Mouse (Mus musculus) megakaryocyte progenitor cell, adult 5-6 weeks (primary cell): ENCODE measurements around the gene Med12l. TPM values are rescaled to one million over a fixed set of nuclear protein-coding genes. Genes with fewer than 3 reads are reported as not detected.
A peak's percentile ranks its signal among the peaks of the same experiment; 100 is the strongest.
"Not testable (repeated sequence)": the region's sequence is repeated elsewhere in the genome, so short reads cannot be mapped to it uniquely, and the experiment has no call there.

Experiments
- ATAC-seq: replicated peaks from 2 replicates; pipeline ENCODE4 v1.8.0; 2016; ENCODE audit warnings: mild to moderate bottlenecking, moderate TSS enrichment, inconsistent platforms; ENCODE audit not compliant: poor library complexity
- total RNA-seq, 2 experiments: library from RNA; stranded (forward) in 1 of 2; stranded (reverse) in 1 of 2; fragments of 157-497, 149-512 nt in 1 of 2; fragments of 200-1000 nt in 1 of 2; gene quantifications; 2 replicates each; pipeline versions ENCODE4 v1.2.3 to v1.2.4; 2015 to 2017

Med12l gene
- total RNA-seq, 2 experiments from 2014 or later, result 1.2 to 1.8 TPM

DNA sequence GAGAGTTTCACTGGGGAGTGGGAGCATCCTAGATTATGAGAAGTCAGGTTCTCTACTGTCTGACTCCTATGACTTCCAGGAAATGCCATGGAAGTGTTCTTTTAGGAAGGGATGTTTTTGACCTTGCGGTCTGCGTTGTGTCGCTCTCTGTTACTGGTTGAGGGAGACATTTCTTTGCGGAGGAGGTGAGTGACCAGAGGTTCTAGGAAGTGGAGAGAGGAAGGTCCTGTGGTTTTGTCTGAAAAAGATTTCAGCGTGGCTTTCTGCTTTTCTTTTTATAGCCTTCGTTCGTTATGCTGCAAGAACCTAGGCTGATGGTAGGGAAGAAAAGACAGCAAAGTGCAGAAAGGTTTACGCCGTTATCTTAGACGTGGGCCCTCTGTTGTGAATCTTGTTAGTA is 92.9 kb downstream of the Med12l start:
- ATAC-seq, result peak; percentile 32

DNA sequence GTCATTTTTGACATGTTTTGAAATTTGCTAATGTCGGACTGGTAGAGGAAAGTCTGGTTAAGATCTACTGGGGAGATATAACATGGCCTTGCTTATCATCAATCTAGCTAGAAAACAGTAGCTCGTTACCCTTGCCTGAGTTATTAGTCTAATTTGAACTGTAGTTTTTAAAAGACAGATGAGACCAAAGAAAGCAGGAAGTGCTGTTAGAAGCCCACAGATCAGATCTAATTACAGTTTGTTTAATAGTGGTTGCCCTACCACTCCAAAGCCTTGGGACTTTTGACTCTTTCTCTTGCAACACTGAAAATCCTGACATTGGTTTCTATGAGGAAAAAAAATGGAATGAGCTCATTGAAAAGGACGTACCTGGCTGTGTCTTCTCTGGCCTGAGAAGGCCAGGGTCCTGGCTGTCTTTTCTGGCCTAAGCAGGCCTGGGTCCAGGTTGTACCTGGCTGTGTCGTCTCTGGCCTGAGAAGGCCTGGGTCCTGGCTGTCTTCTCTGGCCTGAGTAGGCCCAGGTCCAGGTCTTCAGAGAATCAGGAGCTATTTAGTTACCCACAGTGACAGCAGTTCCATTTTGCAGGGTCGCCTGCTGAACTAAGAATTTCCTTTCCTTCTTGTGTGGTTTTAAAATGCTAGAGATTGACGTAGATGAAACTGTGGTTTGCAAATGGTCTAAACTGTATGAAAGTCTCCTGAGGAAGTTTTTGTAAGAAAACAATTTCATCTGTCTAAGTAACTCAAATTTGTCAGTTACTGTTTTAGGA is 95.8 kb downstream of the Med12l start, which contains the start of gene Gpr171:
Gene Gpr171 (minus strand): TSS at position 604 of the 769 bp plus-strand sequence.
- ATAC-seq, result peak; percentile 21

DNA sequence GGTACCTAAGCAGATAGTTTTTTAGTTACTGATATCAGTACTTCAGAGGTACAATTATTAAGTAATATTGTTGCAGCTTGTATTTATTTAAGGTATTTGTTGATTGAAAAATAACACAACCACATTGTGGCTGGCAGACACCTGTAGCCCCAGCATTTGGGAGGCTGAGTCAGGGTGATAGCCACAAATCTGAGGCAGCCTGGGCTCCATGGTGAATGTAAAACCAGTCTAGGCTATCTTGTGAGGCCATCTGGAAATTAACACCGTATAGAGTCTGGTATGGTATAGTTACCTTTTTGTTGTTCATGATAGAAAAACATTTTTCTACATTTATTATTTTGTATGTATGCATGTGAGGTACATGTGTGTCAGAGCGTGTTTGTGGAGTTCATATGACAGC is 96.5 kb downstream of the Med12l start:
- ATAC-seq, result no peak

DNA sequence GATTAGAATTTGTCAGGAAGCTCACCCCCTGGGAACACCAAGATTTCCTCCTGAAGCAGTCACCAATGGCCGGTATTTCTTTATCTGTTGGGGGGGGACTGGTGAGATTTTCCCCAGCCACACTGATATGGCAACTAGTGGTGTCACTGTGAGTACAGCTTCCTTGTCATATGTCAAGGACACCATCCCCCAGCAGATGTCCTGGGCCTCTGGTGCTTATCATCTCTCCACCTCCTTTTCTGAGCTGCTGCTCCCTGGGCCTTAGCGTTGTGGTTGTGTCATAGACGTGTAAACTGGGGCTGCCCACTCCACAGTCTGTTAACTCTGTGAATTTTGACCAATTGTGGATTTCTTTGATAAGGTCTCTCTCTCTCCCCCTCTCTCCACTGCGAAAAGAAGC is 98.8 kb downstream of the Med12l start:
- peak; percentile 71 for ATAC-seq

- ATAC-seq, result no peak
These were observed 101.8 kb downstream of the Med12l start for GRCm38 (mm10) chr3:59107439-59107838.

DNA sequence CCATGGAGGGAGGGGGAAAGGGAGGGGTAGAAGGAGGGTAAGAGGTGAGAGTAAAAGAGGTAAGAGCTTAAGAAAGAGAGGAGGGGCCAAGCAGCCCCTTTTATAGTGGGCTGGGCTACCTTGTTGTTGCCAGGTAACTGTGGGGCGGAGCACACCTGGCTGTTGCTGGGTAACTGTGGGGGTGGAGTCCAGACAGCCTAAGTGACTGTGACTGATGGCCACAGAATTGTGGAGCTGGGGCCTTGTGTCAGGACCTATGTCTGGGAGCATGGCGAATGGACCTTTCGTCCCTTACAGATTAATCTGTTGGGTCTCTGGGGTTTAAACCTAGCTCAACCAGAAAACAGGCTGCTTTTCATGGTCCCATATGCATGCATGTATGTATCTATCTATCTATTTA is 104.2 kb downstream of the Med12l start:
- not testable (repeated sequence) for ATAC-seq

DNA sequence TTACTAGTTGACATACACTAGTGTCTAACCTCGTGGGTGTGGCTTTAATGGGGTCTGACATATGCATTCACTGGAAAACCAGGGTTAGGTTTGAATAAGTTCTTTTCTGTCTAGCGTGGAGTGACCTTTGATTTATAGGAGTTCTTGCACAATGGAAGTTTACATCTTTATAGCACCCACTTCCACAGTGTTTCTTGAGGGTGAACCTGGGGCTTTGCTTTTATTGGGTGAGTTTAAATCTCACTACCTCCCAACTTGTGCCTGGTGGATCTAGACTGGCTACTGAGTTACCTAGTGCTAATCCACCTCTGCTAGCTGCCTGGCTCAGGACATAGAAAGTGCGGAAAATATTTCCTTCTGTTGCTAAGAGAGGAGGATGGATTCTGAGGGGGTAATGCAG is 106.3 kb downstream of the Med12l start:
- ATAC-seq, result no peak

DNA sequence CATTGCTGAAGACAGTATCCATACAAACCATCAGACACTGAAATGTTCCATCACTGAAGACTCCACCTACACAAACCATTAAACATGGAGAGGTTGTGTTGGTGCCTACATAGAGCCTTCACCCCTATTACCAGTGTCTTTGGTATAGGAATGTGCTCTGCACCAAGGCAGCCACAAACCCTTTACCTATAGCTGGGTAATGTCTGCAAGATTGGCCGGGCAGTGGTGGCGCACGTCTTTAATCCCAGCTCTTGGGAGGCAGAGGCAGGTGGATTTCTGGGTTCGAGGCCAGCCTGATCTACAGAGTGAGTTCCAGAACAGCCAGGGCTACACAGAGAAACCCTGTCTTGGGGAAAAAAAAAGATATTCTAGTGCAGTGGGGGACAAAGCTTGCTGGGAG is 107.7 kb downstream of the Med12l start:
- ATAC-seq, result not testable (repeated sequence)

GRCm38 (mm10) chr3:59113973-59114517 is 108.4 kb downstream of the Med12l start:
- ATAC-seq, result peak; percentile 90

DNA sequence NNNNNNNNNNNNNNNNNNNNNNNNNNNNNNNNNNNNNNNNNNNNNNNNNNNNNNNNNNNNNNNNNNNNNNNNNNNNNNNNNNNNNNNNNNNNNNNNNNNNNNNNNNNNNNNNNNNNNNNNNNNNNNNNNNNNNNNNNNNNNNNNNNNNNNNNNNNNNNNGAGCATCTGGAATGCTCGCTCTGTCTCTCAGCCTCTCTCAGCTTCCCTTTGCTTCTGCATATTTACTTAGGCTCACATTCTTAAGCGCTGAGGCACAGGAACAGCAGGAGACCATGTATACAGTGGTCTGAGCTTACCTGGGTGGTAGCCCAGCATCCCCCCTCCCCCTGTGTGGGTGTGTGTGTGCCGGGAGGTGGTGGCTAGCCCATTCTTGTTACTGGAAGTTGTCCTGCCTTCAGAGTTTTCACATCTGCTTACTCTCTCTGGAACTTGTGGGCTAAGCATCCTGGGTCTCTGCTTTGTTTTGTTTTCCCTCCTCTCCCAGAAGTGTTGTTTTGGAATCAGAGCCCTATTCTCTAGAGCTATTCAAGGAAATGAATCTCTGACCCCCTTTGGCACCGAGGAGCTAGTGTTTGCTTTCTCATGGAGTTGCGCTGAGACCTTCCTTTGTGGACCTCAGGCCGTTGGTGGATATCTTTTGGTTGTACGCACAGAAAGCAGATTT is 115.6 kb downstream of the Med12l start:
- ATAC-seq, result no peak

DNA sequence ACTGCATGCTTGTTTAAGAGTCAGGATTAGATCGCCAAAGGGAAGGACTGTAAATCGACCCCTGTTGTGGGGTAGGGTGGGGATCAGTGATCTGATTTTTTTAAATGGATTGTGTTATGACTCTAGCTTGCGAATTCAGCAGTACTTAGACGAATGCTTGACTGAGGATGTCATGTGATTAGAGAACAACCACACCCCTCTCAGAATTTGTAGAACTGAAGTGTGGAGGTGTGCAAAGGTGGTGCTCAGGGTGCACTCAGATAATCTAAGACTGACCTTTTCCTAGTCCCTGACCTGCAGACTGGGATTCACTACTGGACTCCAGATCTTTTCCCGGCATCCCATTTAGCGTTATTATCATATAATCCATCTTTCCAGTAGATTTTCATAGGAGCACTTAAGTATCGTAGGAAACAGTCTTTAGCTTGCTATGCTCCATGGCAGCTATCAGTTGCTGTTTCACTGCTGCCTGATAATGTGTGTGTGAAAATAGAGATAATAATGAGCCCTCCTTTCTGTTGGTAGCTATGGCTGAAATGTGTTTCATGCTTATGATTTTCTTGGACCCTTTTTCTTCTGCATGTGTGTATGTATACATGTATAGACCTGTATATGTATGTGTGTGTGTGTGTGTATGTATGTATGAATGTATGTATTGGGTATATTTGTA is 116.3 kb downstream of the Med12l start:
- ATAC-seq, result no peak

GRCm38 (mm10) chr3:59125022-59125421 is 119.4 kb downstream of the Med12l start:
- no peak for ATAC-seq

DNA sequence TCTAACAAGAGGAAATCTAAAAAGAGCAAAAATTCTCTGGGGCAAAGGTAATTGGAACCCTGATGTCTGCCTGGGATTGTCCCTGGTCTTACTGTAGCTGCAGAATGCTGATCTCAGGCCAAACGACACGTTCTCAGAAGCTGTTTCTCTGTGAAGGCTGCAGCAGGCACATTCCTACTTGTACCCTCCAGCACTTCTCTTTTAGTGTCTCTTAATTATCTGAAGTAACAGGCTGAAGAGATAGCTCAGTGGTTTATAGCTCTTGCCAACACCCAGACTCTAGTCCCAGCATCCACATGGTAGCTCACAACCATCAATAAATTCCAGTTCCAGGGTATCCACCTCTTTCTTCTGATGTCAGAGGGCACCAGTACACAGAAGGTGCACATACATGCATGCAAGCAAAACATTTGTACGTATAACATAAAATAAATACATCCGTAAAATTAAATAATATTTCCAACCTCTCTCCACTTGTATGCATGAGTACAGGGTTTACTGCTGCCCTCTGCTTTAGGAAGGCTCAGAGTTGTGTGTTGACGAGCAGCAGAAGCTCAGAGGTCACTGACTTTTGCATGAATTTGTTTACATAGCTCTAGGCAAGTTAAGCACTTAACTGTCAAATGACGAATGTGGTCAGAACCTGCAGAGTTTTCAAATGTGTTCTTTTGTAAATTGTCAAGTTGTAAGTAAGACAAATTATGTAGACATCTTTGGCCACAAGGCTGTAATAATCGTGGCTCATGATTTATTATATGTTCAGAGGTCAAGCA is 120.3 kb downstream of the Med12l start:
- ATAC-seq, result peak; percentile 30; the same call in 1 of the 2 replicates

DNA sequence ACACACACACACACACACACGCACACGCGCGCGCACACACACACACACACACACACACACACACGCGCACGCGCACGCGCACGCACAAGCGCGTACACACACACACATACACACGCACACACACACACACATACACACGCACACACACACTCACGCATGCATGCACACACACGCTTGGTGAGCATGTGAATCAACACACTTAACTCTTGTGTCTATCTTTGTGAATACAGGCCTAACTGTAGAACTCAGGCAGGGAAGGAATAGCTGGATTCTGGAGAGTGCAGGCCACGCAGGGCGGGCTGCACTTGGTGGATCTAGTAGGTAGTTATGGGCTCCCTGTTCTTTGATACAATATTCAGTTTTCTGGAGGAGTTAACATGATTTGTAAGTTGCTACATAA is 123.1 kb downstream of the Med12l start:
- ATAC-seq, result no peak

- ATAC-seq, result no peak
These were observed 123.9 kb downstream of the Med12l start for GRCm38 (mm10) chr3:59129547-59129946.

DNA sequence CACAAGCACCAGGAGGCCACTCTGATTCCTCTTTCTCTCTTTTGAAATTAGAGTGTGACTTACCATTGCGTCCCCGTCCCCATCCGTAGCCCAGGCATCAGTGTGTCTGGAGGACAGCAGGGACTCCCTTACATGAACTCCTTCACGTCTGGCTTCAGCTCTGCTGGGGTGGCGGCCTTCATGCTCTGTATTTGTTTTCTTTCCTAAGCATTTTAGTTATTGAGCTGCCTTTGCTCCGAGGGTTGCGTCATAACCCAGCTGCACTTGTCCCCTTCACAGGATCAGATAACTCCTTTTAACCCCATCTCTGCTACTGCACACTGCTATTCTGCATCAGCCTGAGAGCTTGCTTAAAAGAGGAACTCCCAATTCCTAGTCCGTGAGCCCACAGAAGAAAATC is 124.8 kb downstream of the Med12l start:
- ATAC-seq, result peak; percentile 53

DNA sequence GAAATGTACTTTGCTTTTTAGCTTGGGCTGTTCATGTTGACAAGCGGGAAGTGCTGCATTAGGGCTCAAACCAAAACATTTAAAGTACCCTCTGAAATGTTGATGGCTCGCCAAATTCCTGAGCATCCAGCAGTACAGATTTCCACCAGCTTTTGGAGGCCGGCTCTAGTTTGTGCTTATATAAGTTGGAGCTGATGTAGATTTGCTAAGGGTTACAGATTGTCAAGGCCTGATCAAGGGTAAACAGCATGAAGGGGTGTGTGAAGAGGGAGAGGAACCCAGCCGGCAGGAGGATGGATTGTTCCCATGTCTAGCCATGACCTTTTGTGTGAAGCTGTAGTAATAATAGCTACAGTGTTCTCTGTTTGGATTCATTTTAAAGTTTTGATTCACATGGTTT is 125.5 kb downstream of the Med12l start:
- ATAC-seq, result no peak

DNA sequence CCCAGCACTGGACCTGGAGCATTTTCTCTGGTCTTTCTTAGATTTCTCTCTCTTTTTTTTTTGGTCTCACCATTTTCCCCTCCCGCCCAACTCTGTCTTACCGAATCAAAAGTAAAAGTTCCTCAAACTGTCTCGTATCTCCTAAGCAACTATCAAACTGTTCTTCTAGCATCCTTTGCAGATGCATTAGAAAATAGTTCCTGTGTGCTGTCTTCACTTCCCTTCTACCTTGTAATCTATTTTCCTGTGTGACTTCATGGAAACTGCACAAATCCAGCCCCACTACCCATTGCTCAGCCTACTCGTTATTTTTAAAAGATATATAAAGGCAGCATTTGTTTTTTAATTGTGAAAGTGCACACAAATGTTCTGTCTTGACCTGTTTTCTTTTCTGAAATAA is 126.3 kb downstream of the Med12l start:
- no peak for ATAC-seq

DNA sequence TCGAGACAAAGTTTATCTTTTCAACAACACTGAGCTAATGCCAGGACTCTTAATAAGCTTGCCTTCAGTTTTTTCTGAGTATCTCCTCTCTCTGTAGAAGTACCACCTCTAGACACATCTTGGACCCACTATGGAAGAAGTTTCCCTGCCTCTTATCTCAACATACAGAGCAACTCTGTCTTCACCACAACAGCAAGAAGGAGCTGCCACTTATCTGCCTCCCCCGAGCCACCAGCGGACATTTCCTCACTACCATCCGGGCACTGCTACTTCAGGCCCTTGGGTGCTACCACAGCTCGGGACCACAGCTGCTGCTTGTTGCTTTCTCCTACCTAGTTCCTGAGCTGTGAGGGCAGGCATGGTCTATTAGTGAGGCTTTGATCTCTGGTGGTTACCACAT is 127.6 kb downstream of the Med12l start:
- ATAC-seq, result peak; percentile 81

- no peak for ATAC-seq
These were observed 130.5 kb downstream of the Med12l start for GRCm38 (mm10) chr3:59135911-59136653.
